Mouse (Mus musculus) left cerebral cortex, adult 2 months (tissue): ENCODE data around the gene Nudt4. TPM values are rescaled to one million over a fixed set of nuclear protein-coding genes. Genes with fewer than 3 reads are reported as not detected.

Experiments used
- DNase-seq, 2 experiments: peaks; one replicate each; pipeline ENCODE4 v3.0.0; 2021 to 2022; ENCODE audit warnings: low spot score in 2 of 2, mixed read lengths in 1 of 2; ENCODE audit errors: extremely low spot score in 1 of 2
- H3K27ac ChIP-seq: fragments of 200-600 bp; 2 replicates; pipeline ENCODE4 v1.8.1; 2022
- H3K4me3 ChIP-seq: fragments of 200-600 bp; 2 replicates; pipeline ENCODE4 v1.8.1; 2022
- CTCF ChIP-seq: fragments of 200-600 bp; IDR thresholded peaks from 2 replicates; pipeline ENCODE4 v1.8.1; 2022; ENCODE audit warnings: antibody characterized with exemption, mild to moderate bottlenecking, moderate library complexity
- intact Hi-C: fragments of 180-260 bp; cut with DNase I; formaldehyde crosslinking; loops from one replicate; pipeline ENCODE4 v1.15.1; 2025
- microRNA-seq, 2 experiments: library from miRNA; unstranded; fragments of <30 nt; microRNA quantifications; one replicate each; pipeline ENCODE4 v1.2.0; 2021
- total RNA-seq, 2 experiments: library from RNA; stranded (reverse); gene quantifications; 2 replicates each; pipeline ENCODE4 v1.2.3; 2021

Gene Nudt4
- total RNA-seq, 2 experiments from 2014 or later = 140 to 147 TPM

GRCm38 (mm10) chr10:95508126-95508525, 55.8 kb downstream of the Nudt4 start:
- TF ChIP-seq CTCF = no peak
- no peak overlapping the region for H3K27ac ChIP-seq
- DNase-seq = no peak
- intact Hi-C loops = no loop called here
- no peak overlapping the region for H3K4me3 ChIP-seq

GRCm38 (mm10) chr10:95504341-95504740, 59.6 kb downstream of the Nudt4 start:
- Histone ChIP-seq H3K27ac (no peak overlapping the region), H3K4me3 (no peak overlapping the region)
- intact Hi-C loops = no loop called here
- TF ChIP-seq CTCF = no peak
- DNase-seq = no peak

- no peak for DNase-seq
- no peak overlapping the region for H3K27ac ChIP-seq
- no peak for TF ChIP-seq CTCF
- H3K4me3 ChIP-seq = no peak overlapping the region
- intact Hi-C loops = no loop called here
Observed at GRCm38 (mm10) chr10:95503443-95504235, 60.3 kb downstream of the Nudt4 start.

- Histone ChIP-seq H3K4me3 (peak within 1 kb of the TSS; percentile 71), H3K27ac (peak within 1 kb of the TSS; percentile 93)
- peak; percentile 82 to 85 for DNase-seq
- TF ChIP-seq CTCF = no peak
- intact Hi-C loops = loop anchor here (1.0 kb wide), 1 partner anchor 13 kb away; no protein-coding TSS in a partner anchor
Observed at GRCm38 (mm10) chr10:95501463-95502081, 62.4 kb downstream of the Nudt4 start, which contains the start of gene Mrpl42. TSS of gene Mrpl42 (minus strand) at chr10:95501940.

GRCm38 (mm10) chr10:95501033-95501432, 62.9 kb downstream of the Nudt4 start:
- H3K27ac ChIP-seq = peak overlapping the region; percentile 93
- intact Hi-C loops = loop anchor here (1.0 kb wide), 1 partner anchor 13 kb away; no protein-coding TSS in a partner anchor
- no peak for DNase-seq
- TF ChIP-seq CTCF = no peak
- H3K4me3 ChIP-seq = peak overlapping the region; percentile 71

Small RNA genes lying within 50 kb of the gene (microRNA-seq; reads per million reads assigned to microRNA genes)
- gene Mir3058 = 3.4 to 6.7 reads per million in 2 experiments

Other genes with a start within 250 kb of the Nudt4 start
- gene Cradd, start 240.0 kb downstream of the Nudt4 start, total RNA-seq = 1 to 10 TPM; 5.6 to 5.9 TPM
- 10 to 100 TPM; 26.4 to 33.7 TPM for gene Socs2, start 147.0 kb downstream of the Nudt4 start, total RNA-seq
- gene Mrpl42, start 62.2 kb downstream of the Nudt4 start, total RNA-seq = 10 to 100 TPM; 69.0 to 71.2 TPM
- 100 to 1,000 TPM; 196 to 198 TPM for gene Ube2n, start 49.0 kb downstream of the Nudt4 start, total RNA-seq
- gene Anapc15-ps, start 109.3 kb upstream of the Nudt4 start, total RNA-seq = not detected